Mouse (Mus musculus) CD4-positive, CD25-positive, alpha-beta regulatory T cell, adult 4 months (primary cell): Measurements from ENCODE around the gene Gbp2. TPM values are rescaled to one million over a fixed set of nuclear protein-coding genes. Genes with fewer than 3 reads are reported as not detected.

Experiments
- polyA plus RNA-seq, 2 experiments: library from polyadenylated mRNA; unstranded; fragments of 100-300 nt; shearing (Covaris generic); gene quantifications; one replicate each; pipeline ENCODE4 v1.2.1; 2017

The Gbp2 gene
- polyA plus RNA-seq, 2 experiments from 2014 or later = 157 to 166 TPM

Other genes starting within 250 kb of the Gbp2 start
- gene Pdlim5, start 224.9 kb upstream of the Gbp2 start, polyA plus RNA-seq = 10 to 100 TPM; 21.1 to 24.0 TPM
- gene Gbp5, start 126.6 kb upstream of the Gbp2 start, polyA plus RNA-seq = 10 to 100 TPM; 18.3 to 29.5 TPM
- gene Gbp7, start 90.3 kb upstream of the Gbp2 start, polyA plus RNA-seq = 100 to 1,000 TPM; 242 to 294 TPM
- 100 to 1,000 TPM; 101 to 122 TPM for gene Gbp3, start 60.6 kb upstream of the Gbp2 start, polyA plus RNA-seq
- gene Gbp2b, start 25.8 kb upstream of the Gbp2 start, polyA plus RNA-seq = 10 to 100 TPM; 27.5 to 35.1 TPM
- 1 to 10 TPM; 5.5 to 7.8 TPM for gene Kyat3, start 80.4 kb downstream of the Gbp2 start, polyA plus RNA-seq
- 10 to 100 TPM; 54.6 to 59.0 TPM for gene Gtf2b, start 144.4 kb downstream of the Gbp2 start, polyA plus RNA-seq